Mouse (Mus musculus): ENCODE results near the gene Arhgap10. TPM values are rescaled to one million over a fixed set of nuclear protein-coding genes. Genes with fewer than 3 reads are reported as not detected.

Arhgap10 gene
- polyA plus RNA-seq, 1 experiment from 2014 or later: 24.8 TPM

DNA sequence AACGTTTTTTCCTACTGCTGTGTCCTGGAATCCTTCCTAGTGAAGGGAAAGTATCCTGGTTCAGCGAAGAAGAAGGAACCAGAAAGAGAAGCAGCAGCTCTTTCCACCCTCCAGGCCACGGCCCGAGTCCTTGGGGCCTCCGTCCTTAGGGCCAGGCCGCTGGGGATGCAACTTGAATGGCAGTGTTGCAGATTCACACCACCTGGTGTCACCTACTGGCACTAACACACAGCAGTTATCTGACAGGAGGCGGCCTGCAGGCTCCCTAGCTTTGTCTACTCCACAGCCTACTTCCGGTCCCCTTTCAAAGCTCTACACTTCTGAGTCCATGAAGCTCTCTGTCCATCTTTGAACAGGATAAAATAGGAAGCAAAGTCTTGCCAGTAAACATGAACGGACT, 37.8 kb downstream of the Arhgap10 start:
- Histone ChIP-seq H3K4me2 (replicated peaks) (no peak overlapping the region), H3K36me3 (no peaks in the 10 kb centered on the region), H3K4me3 (no peak overlapping the region), H3K9me3 (no peaks in the 10 kb centered on the region), H3K27ac (no peak overlapping the region), H3K27me3 (no peaks in the 10 kb centered on the region), H3K9ac (no peak overlapping the region), H3K4me1 (peaks cover 26% of the 10 kb centered on the region)
- WGBS: 83% methylated on average over 9 of the region's 9 CpGs
- no peak for ATAC-seq (ENCODE audit: insufficient number of reproducible peaks, insufficient read depth, low FRiP score, low TSS enrichment)

DNA sequence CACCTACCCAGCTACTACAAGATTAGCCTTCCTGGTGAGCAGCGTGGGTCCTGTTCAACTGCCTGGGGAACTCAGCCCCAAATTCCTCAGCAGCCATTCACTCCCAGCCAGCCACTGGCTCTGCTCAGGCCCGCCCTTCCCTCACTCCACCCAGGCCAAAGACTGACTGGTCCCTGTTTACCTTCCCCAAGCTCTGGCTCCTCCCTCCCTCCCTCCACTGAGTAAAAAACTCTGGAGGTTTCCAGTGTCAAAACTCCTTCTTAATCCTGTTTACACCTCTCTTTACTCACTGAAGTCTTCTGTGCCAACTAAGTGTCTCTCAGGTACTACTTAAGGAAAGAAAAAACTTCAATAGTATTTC, 38.9 kb downstream of the Arhgap10 start:
- no peaks in the 10 kb centered on the region for H3K9me3 ChIP-seq
- WGBS: 27% methylated on average over 2 of the region's 2 CpGs
- ATAC-seq (ENCODE audit: insufficient number of reproducible peaks, insufficient read depth, low FRiP score, low TSS enrichment): no peak
- H3K9ac ChIP-seq: no peak overlapping the region
- peaks cover 27% of the 10 kb centered on the region for H3K4me1 ChIP-seq
- H3K4me2 ChIP-seq (replicated peaks): no peak overlapping the region
- no peaks in the 10 kb centered on the region for H3K36me3 ChIP-seq
- no peak overlapping the region for H3K4me3 ChIP-seq
- no peak overlapping the region for H3K27ac ChIP-seq
- H3K27me3 ChIP-seq: no peaks in the 10 kb centered on the region

DNA sequence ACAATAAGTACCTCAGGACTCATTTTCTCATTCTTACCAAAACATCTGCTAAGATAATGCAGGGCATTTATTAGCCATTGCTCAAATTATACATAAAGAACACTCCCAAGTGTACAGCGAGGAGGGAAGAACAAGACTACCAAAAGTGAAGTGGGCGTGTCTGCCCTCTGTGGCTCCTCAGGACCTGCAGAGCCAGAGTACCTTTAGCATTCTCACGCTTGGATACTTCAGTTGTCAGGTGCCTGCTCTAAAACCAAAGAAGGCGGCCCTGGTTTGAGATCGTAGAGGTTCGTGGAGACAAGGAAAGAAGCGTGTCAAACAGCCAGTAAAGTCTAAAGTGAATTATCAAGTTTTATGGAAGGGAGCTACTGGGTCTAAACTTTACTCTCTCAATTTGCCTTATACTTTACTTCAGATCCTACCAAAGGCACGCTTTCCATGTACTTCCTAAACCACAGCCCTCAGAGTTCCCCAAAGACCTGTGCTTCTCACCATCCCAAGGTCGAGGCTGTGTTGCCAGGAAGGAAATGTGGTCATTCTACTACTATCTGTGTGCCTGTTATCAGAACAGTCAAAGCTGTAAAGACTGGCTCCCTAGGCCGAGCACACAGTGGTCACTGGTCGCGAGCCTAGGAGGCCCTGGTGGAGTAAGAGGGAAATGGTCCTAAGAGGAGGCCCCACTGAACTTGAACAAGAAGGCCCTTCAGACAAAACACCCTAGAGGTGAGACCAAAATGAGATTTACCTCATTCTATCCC, 39.4 kb downstream of the Arhgap10 start:
- Histone ChIP-seq H3K9ac (no peak overlapping the region), H3K4me1 (peaks cover 28% of the 10 kb centered on the region), H3K36me3 (no peaks in the 10 kb centered on the region), H3K4me2 (replicated peaks) (no peak overlapping the region), H3K27me3 (no peaks in the 10 kb centered on the region), H3K27ac (no peak overlapping the region), H3K9me3 (no peaks in the 10 kb centered on the region), H3K4me3 (no peak overlapping the region)
- WGBS: 75% methylated on average over 12 of the region's 12 CpGs
- ATAC-seq (ENCODE audit: insufficient number of reproducible peaks, insufficient read depth, low FRiP score, low TSS enrichment): no peak

DNA sequence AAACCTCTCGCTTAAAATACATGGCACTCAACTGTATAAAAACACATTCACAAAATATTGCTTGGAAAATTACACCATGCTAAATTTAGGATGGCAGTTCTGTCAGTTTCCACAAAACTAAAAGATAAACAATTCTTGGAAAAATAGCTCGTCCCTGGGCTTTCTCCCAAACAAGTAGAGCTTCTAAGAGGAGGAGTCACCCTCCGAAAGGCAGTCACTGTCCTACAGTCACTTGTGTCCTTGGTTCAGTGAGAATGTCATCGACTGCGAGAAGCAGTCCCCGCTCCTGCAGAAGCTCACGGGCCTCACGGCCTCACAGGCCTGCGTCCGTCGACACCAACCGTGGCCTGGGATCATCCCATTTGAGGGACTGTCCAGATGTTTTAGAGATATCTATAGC, 40.1 kb downstream of the Arhgap10 start:
- WGBS: 87% methylated on average over 12 of the region's 12 CpGs
- no peak for ATAC-seq (ENCODE audit: insufficient number of reproducible peaks, insufficient read depth, low FRiP score, low TSS enrichment)
- H3K27me3 ChIP-seq: no peaks in the 10 kb centered on the region
- no peak overlapping the region for H3K4me2 ChIP-seq (replicated peaks)
- no peak overlapping the region for H3K4me3 ChIP-seq
- peaks cover 29% of the 10 kb centered on the region for H3K4me1 ChIP-seq
- H3K9me3 ChIP-seq: no peaks in the 10 kb centered on the region
- no peak overlapping the region for H3K27ac ChIP-seq
- no peaks in the 10 kb centered on the region for H3K36me3 ChIP-seq
- H3K9ac ChIP-seq: no peak overlapping the region

DNA sequence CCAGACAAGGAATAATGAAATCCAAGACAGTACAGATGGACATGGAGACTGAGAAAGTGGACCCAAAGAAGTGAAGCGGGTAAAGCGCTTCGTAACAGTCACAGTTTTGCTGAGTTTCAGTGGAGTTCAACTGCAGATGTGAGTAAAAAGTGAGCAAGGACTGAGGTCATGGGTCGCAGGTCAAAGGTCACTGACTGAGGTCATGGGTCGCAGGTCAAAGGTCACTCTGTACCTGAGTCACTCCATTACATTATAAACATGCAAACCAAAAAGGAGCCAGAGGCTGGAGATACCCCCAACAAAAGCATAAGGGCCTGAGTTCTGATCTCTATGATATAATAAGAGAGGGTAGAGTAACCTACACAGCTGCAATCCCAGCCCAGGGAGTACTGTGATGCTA, 43.1 kb downstream of the Arhgap10 start:
- H3K4me1 ChIP-seq: peaks cover 20% of the 10 kb centered on the region; the same call in 1 of the 2 replicates
- 84% methylated on average over 5 of the region's 5 CpGs for WGBS
- H3K27me3 ChIP-seq: no peaks in the 10 kb centered on the region
- H3K9ac ChIP-seq: no peak overlapping the region
- no peak overlapping the region for H3K4me2 ChIP-seq (replicated peaks)
- no peaks in the 10 kb centered on the region for H3K36me3 ChIP-seq
- no peak overlapping the region for H3K4me3 ChIP-seq
- no peak for ATAC-seq (ENCODE audit: insufficient number of reproducible peaks, insufficient read depth, low FRiP score, low TSS enrichment)
- H3K9me3 ChIP-seq: no peaks in the 10 kb centered on the region
- H3K27ac ChIP-seq: no peak overlapping the region

DNA sequence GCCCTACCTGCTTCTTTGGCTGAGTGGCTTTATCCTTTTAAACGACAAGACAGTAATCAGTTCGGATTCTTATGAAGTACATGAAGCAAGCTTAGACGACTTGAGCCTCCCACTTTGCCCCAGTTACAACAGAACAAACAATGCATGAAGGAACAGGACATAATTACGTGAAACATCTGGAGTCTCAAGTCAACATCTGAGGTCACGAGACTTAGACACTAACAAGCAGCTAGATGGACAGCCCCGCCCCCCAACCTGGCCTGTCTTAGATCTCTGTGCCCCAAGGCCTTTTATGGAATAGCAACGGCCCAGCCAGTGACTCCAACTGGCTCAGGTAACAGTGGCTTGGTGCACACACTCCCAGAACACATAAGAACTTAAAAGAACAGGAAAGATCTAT, 44.0 kb downstream of the Arhgap10 start:
- H3K4me3 ChIP-seq: no peak overlapping the region
- no peak overlapping the region for H3K4me2 ChIP-seq (replicated peaks)
- peak overlapping the region; percentile 64 for H3K27ac ChIP-seq
- WGBS: 28% methylated on average over 7 of the region's 7 CpGs
- no peak overlapping the region for H3K9ac ChIP-seq
- ATAC-seq (ENCODE audit: insufficient number of reproducible peaks, insufficient read depth, low FRiP score, low TSS enrichment): no peak
- no peaks in the 10 kb centered on the region for H3K9me3 ChIP-seq
- H3K4me1 ChIP-seq: peaks cover 18% of the 10 kb centered on the region; the same call in 1 of the 2 replicates
- no peaks in the 10 kb centered on the region for H3K36me3 ChIP-seq
- no peaks in the 10 kb centered on the region for H3K27me3 ChIP-seq

DNA sequence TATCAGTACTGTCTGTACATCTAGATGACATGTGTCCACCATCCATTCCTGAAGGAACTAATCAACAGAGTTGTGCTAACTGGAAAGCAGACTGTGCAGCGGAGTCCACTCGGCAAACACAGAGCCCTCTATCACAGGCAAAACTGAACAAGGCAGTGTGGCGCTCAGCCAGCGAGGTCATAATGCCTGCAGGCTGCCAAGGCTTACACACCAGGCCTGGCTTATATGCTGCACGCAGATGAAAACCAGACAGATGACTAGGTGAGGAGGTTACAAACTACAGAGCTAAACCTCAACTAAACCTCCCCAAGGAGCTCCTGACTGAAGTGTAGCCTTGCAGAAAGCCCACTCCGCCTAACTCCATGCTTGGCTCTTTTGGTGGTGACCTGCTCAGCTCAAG, 44.4 kb downstream of the Arhgap10 start:
- Histone ChIP-seq H3K27ac (peak overlapping the region; percentile 64), H3K36me3 (no peaks in the 10 kb centered on the region)
- 0 out of 2 replicates have a peak, but pooled peaks have one; percentile 25 for ATAC-seq (ENCODE audit: insufficient number of reproducible peaks, insufficient read depth, low FRiP score, low TSS enrichment)

DNA sequence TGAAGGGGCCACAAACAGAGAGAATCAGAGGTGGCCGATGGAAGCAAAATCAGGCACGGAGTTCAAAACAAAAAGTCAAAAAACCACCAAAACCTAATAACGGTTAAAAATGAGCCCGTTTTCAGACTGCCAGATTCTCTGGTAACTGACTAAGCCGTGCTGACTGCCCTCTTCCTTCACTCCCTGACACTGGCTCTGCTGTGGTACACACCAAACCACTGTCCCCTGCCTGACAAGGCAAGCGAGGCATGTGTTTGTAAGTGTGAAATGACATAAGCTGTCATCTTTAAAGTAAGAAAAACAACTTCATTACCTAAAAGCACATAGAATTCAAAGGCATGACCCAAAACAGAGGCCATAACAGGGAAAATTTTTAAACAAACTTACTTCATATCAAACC, 56.4 kb downstream of the Arhgap10 start:
- ATAC-seq (ENCODE audit: insufficient number of reproducible peaks, insufficient read depth, low FRiP score, low TSS enrichment): no peak
- Histone ChIP-seq H3K4me2 (replicated peaks) (no peak overlapping the region), H3K27ac (no peak overlapping the region), H3K27me3 (no peaks in the 10 kb centered on the region), H3K4me1 (peaks cover 10% of the 10 kb centered on the region; the same call in 1 of the 2 replicates), H3K9me3 (no peaks in the 10 kb centered on the region), H3K4me3 (no peak overlapping the region), H3K36me3 (no peaks in the 10 kb centered on the region), H3K9ac (no peak overlapping the region)
- WGBS: 83% methylated on average over 6 of the region's 6 CpGs

More for the DNA sequence above, 44.4 kb downstream of the Arhgap10 start:
- H3K27me3 ChIP-seq: no peaks in the 10 kb centered on the region
- peaks cover 14% of the 10 kb centered on the region; the same call in 1 of the 2 replicates for H3K4me1 ChIP-seq
- H3K9ac ChIP-seq: no peak overlapping the region
- no peaks in the 10 kb centered on the region for H3K9me3 ChIP-seq
- H3K4me3 ChIP-seq: no peak overlapping the region
- 30% methylated on average over 6 of the region's 6 CpGs for WGBS
- H3K4me2 ChIP-seq (replicated peaks): no peak overlapping the region

DNA sequence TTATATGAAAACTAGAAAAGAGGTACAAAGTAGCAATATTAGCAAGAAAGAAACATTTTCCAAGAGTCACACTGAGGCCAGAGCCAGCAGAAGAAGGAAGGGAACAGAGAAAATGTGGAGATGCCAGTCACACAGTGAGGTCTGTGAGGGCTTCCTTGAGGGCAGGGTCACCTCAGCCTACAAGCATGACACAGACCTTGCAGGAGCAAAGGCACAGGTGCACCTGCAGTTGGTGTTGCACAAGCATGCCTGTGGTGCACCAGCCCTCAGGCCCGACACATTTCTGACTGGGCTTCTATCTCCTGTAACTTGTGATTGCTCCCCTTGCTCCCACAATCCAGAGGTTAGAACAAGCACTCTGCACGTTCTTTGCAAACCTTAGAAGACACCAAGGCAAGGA, 57.4 kb downstream of the Arhgap10 start:
- H3K36me3 ChIP-seq: no peaks in the 10 kb centered on the region
- H3K9me3 ChIP-seq: no peaks in the 10 kb centered on the region
- no peak overlapping the region for H3K4me2 ChIP-seq (replicated peaks)
- H3K9ac ChIP-seq: no peak overlapping the region
- no peaks in the 10 kb centered on the region for H3K27me3 ChIP-seq
- H3K4me1 ChIP-seq: peaks cover 10% of the 10 kb centered on the region; the same call in 1 of the 2 replicates
- no peak for ATAC-seq (ENCODE audit: insufficient number of reproducible peaks, insufficient read depth, low FRiP score, low TSS enrichment)
- 81% methylated on average over 2 of the region's 2 CpGs for WGBS
- H3K27ac ChIP-seq: no peak overlapping the region
- H3K4me3 ChIP-seq: no peak overlapping the region

DNA sequence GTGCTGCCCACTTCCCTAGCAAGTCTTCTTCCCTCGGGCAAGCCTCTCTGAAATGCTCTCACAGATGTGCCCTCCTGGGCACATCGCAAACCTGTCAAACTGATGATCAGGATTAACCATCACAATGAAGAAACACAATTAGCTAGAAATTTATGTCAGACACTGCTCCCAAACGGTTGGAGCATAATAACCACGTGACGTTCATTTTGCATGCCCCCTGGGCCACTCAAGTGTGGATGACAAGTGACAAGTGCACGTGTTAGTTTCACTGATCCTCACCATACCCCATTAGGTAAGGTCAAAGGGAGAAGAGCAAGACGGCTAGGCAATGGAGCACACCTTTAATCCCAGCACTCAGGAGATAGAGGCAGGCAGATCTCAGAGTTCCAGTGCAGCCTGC, 58.1 kb downstream of the Arhgap10 start:
- Histone ChIP-seq H3K9ac (no peak overlapping the region), H3K36me3 (no peaks in the 10 kb centered on the region), H3K4me2 (replicated peaks) (no peak overlapping the region), H3K4me1 (peaks cover 10% of the 10 kb centered on the region; the same call in 1 of the 2 replicates), H3K4me3 (no peak overlapping the region), H3K27me3 (no peaks in the 10 kb centered on the region), H3K27ac (no peak overlapping the region), H3K9me3 (no peaks in the 10 kb centered on the region)
- ATAC-seq (ENCODE audit: insufficient number of reproducible peaks, insufficient read depth, low FRiP score, low TSS enrichment): no peak
- WGBS: 52% methylated on average over 7 of the region's 7 CpGs

DNA sequence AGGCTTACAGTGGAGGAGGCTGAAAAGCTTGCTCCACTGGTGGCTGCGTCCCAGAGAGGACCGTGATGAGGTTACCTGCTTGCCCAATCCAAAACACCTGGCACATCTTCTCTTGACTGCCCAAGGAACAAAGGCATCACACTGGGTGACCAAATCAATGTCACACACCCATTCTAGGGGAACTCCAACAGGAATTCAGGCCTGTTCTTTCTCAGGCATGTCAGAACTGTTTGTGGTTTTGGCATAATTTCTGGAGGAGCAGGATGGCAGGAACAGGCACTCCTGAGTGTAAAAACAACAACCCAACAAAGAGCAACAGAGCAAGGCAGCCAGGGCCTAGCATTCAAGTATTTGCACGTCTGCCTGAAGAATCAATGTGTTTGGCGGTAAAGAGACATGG, 59.2 kb downstream of the Arhgap10 start:
- Histone ChIP-seq H3K27me3 (no peaks in the 10 kb centered on the region), H3K27ac (no peak overlapping the region), H3K36me3 (no peaks in the 10 kb centered on the region), H3K4me3 (no peak overlapping the region), H3K9me3 (no peaks in the 10 kb centered on the region), H3K4me1 (peaks cover 10% of the 10 kb centered on the region; the same call in 1 of the 2 replicates), H3K4me2 (replicated peaks) (no peak overlapping the region), H3K9ac (no peak overlapping the region)
- WGBS: 77% methylated on average over 4 of the region's 4 CpGs
- ATAC-seq (ENCODE audit: insufficient number of reproducible peaks, insufficient read depth, low FRiP score, low TSS enrichment): no peak

DNA sequence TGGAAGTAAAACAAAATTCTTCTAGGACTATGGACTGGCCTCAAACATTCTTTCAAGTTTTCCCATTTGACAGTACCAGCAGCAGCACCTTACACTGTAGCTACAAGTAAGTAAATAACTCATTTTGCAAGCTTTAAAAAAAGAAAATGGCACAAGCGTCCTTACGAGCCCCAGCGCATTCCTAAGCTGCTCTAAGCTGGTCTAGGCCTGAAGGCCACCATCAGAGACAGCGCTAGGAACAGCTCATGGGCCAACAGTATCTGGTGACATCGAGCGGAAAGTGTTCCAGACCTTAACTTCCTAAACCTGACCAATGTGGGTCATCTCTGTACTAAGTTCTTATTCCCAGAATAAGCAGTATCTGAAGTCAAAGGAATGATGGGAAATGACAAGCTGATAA, 61.5 kb downstream of the Arhgap10 start:
- Histone ChIP-seq H3K9ac (no peak overlapping the region), H3K4me2 (replicated peaks) (no peak overlapping the region), H3K4me3 (no peak overlapping the region), H3K27ac (no peak overlapping the region), H3K9me3 (no peaks in the 10 kb centered on the region), H3K36me3 (no peaks in the 10 kb centered on the region), H3K4me1 (peaks cover 10% of the 10 kb centered on the region; the same call in 1 of the 2 replicates), H3K27me3 (no peaks in the 10 kb centered on the region)
- no peak for ATAC-seq (ENCODE audit: insufficient number of reproducible peaks, insufficient read depth, low FRiP score, low TSS enrichment)
- WGBS: 93% methylated on average over 6 of the region's 6 CpGs
